Mouse (Mus musculus): ENCODE data around the gene Tmem242. TPM values are rescaled to one million over a fixed set of nuclear protein-coding genes. Genes with fewer than 3 reads are reported as not detected.

The Tmem242 gene
- polyA plus RNA-seq, 1 experiment from 2014 or later, result 84.3 TPM

DNA sequence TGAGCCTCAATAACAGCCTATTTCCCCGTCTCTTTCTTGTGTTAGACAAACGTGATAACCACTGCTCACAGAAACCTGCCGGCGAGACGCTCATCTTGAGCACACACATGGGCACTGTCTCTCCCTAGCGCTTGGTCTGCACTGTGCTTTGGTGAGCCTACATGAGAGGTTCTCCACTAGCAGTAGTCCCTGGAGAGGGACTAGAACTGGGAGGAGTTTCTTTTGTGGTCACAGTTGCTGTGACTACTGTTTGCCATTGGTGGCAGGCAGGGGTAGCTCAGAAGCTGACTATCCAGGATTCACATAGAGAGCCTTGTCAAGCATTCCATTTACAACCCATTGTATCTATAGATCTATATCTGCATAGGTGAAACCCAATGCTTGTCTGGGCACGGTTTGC lies 27.3 kb downstream of the Tmem242 start:
- TF ChIP-seq EP300 (IDR thresholded peaks at IDR 0.05) (no peak), CTCF (IDR thresholded peaks at IDR 0.05) (no peak)
- ATAC-seq, result no peak
- DNase-seq (ENCODE audit: low spot score), result no peak
- no peaks in the 10 kb centered on the region for H3K9me3 ChIP-seq (ENCODE audit: low read length)
- H3K4me2 ChIP-seq (replicated peaks; ENCODE audit: low read depth, low read length), result no peak overlapping the region
- H3K36me3 ChIP-seq (ENCODE audit: insufficient read depth, low read length), result no peaks in the 10 kb centered on the region
- no peak overlapping the region for H3K9ac ChIP-seq (replicated peaks; ENCODE audit: low read depth)
- 81% methylated on average over 7 of the region's 7 CpGs for WGBS
- H3K27ac ChIP-seq (ENCODE audit: low read length), result no peak overlapping the region
- no peaks in the 10 kb centered on the region for H3K27me3 ChIP-seq (replicated peaks; ENCODE audit: insufficient read depth, low read length)
- no peaks in the 10 kb centered on the region for H3K4me1 ChIP-seq (ENCODE audit: insufficient read depth, low read depth, low read length)
- no peak overlapping the region for H3K4me3 ChIP-seq (ENCODE audit: low read depth, low read length)

DNA sequence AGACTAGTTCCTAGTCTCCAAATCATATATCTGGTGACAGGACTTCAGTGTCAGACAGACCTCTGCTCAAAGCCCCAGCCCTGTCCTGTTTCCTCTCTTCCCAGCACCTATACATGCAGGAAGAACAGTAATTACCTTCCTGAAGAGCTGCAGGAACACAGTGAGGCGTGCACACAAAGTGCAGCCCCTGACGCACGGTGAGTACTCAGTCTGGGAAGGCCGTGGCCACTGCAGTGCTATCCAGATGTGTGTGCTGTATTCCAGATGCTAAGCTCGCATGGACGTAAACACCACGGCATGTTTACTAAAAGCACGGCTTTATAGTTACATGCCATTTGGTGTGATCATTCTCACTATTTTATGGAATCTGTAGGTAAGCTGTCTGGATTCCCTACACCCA lies 27.8 kb downstream of the Tmem242 start:
- DNase-seq (ENCODE audit: low spot score) (no peak), ATAC-seq (no peak)
- Histone ChIP-seq H3K9me3 (ENCODE audit: low read length) (no peaks in the 10 kb centered on the region), H3K27ac (ENCODE audit: low read length) (no peak overlapping the region), H3K9ac (replicated peaks; ENCODE audit: low read depth) (no peak overlapping the region), H3K4me2 (replicated peaks; ENCODE audit: low read depth, low read length) (no peak overlapping the region), H3K27me3 (replicated peaks; ENCODE audit: insufficient read depth, low read length) (no peaks in the 10 kb centered on the region), H3K36me3 (ENCODE audit: insufficient read depth, low read length) (no peaks in the 10 kb centered on the region), H3K4me1 (ENCODE audit: insufficient read depth, low read depth, low read length) (no peaks in the 10 kb centered on the region), H3K4me3 (ENCODE audit: low read depth, low read length) (no peak overlapping the region)
- TF ChIP-seq CTCF (IDR thresholded peaks at IDR 0.05) (no peak), EP300 (IDR thresholded peaks at IDR 0.05) (no peak)
- 92% methylated on average over 8 of the region's 8 CpGs for WGBS

DNA sequence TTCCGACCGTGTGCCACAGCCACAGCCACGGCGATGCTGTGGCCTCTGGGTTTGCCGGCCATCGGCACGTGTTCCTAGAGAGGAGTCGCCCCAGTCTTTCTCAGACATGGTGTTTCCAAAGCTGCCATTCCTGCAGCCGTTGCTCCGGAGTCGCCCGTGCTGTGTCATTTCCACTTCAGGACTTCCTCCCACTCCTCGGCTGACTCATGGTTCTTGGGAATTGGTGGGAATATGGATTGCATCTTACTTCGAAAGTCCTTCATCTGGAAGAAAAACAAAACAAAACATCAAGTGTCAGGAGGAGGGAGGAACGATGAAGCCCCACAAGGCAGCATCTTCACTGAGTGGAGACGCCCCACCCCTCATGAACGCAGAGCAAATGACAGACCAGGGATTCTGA lies 28.9 kb downstream of the Tmem242 start:
- ATAC-seq (no peak), DNase-seq (ENCODE audit: low spot score) (no peak)
- 84% methylated on average over 17 of the region's 17 CpGs for WGBS
- Histone ChIP-seq H3K4me2 (replicated peaks; ENCODE audit: low read depth, low read length) (no peak overlapping the region), H3K9me3 (ENCODE audit: low read length) (no peaks in the 10 kb centered on the region), H3K36me3 (ENCODE audit: insufficient read depth, low read length) (no peaks in the 10 kb centered on the region), H3K4me1 (ENCODE audit: insufficient read depth, low read depth, low read length) (no peaks in the 10 kb centered on the region), H3K27me3 (replicated peaks; ENCODE audit: insufficient read depth, low read length) (no peaks in the 10 kb centered on the region), H3K4me3 (ENCODE audit: low read depth, low read length) (no peak overlapping the region), H3K9ac (replicated peaks; ENCODE audit: low read depth) (no peak overlapping the region), H3K27ac (ENCODE audit: low read length) (no peak overlapping the region)
- TF ChIP-seq EP300 (IDR thresholded peaks at IDR 0.05) (no peak), CTCF (IDR thresholded peaks at IDR 0.05) (no peak)

DNA sequence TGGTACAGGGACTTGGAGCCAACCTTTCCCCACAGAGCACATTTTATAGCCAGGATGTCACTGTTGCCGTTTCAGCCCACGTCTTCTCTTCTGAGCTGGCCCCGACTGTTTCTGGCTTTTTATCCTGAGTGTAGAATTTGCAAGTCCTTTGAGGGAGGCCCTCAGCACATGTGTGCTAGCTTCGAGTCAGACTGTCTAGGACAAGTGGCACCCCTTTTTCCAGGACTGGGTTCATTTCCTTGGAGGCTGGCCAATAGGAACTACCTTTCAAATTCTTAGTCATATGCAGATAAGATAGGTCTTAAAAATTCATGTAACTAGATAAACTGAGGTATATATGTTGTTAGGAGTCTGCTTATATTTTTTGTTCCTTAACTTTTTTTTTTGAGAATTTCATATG lies 29.7 kb downstream of the Tmem242 start:
- WGBS, result 79% methylated on average over 4 of the region's 4 CpGs
- H3K36me3 ChIP-seq (ENCODE audit: insufficient read depth, low read length), result no peaks in the 10 kb centered on the region

DNA sequence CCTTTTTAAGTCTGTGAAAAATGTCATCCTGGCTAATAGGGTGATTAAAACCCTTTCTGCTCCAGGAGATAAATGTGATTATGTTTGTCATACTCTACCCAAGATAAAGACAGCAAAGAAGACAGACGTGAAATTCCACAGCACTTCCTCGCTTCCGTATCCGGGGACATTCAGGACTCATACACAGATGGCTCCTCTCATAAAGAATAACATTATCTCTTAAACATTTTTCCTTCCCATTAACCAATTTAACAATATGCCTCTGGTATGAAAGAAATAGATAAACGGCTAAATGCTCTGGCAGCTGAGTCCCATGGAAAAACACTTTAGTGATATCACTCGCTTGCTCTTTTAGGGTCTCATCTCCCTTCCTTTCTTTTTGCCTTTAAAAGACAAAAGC lies 33.0 kb downstream of the Tmem242 start:
- ATAC-seq, result no peak
- TF ChIP-seq EP300 (IDR thresholded peaks at IDR 0.05) (no peak), CTCF (IDR thresholded peaks at IDR 0.05) (no peak)
- Histone ChIP-seq H3K9ac (replicated peaks; ENCODE audit: low read depth) (no peak overlapping the region), H3K4me1 (ENCODE audit: insufficient read depth, low read depth, low read length) (no peaks in the 10 kb centered on the region), H3K36me3 (ENCODE audit: insufficient read depth, low read length) (no peaks in the 10 kb centered on the region), H3K4me2 (replicated peaks; ENCODE audit: low read depth, low read length) (no peak overlapping the region), H3K4me3 (ENCODE audit: low read depth, low read length) (no peak overlapping the region), H3K27ac (ENCODE audit: low read length) (no peak overlapping the region), H3K9me3 (ENCODE audit: low read length) (no peaks in the 10 kb centered on the region), H3K27me3 (replicated peaks; ENCODE audit: insufficient read depth, low read length) (no peaks in the 10 kb centered on the region)
- 45% methylated on average over 6 of the region's 6 CpGs for WGBS
- no peak for DNase-seq (ENCODE audit: low spot score)

More for the DNA sequence above, 29.7 kb downstream of the Tmem242 start:
- Histone ChIP-seq H3K9me3 (ENCODE audit: low read length) (no peaks in the 10 kb centered on the region), H3K27me3 (replicated peaks; ENCODE audit: insufficient read depth, low read length) (no peaks in the 10 kb centered on the region), H3K4me2 (replicated peaks; ENCODE audit: low read depth, low read length) (no peak overlapping the region), H3K4me3 (ENCODE audit: low read depth, low read length) (no peak overlapping the region), H3K27ac (ENCODE audit: low read length) (no peak overlapping the region), H3K4me1 (ENCODE audit: insufficient read depth, low read depth, low read length) (no peaks in the 10 kb centered on the region), H3K9ac (replicated peaks; ENCODE audit: low read depth) (no peak overlapping the region)
- ATAC-seq (no peak), DNase-seq (ENCODE audit: low spot score) (no peak)
- TF ChIP-seq CTCF (IDR thresholded peaks at IDR 0.05) (no peak), EP300 (IDR thresholded peaks at IDR 0.05) (no peak)

DNA sequence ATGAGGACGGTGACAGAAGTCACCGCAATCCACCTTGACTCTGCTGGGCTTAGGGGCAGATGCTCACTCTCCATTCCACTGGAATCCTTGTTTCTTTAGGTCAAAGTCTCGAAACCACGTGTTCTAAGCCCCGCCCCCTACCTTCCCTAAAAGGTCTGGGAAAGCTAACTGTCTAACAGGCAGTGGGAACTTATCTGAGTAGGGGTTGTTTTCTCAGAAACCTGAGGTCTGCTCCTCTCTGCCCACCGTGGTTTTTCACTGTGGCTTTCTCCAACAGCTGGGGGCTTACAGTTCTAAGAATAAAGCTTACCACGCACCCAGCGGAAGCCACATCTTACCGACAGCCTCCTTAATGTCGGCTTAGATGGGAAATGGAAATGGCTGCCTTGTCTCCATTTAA lies 33.5 kb downstream of the Tmem242 start:
- Histone ChIP-seq H3K4me3 (ENCODE audit: low read depth, low read length) (no peak overlapping the region), H3K36me3 (ENCODE audit: insufficient read depth, low read length) (no peaks in the 10 kb centered on the region), H3K4me1 (ENCODE audit: insufficient read depth, low read depth, low read length) (no peaks in the 10 kb centered on the region), H3K27me3 (replicated peaks; ENCODE audit: insufficient read depth, low read length) (no peaks in the 10 kb centered on the region), H3K9ac (replicated peaks; ENCODE audit: low read depth) (no peak overlapping the region), H3K9me3 (ENCODE audit: low read length) (no peaks in the 10 kb centered on the region), H3K27ac (ENCODE audit: low read length) (no peak overlapping the region), H3K4me2 (replicated peaks; ENCODE audit: low read depth, low read length) (no peak overlapping the region)
- DNase-seq (ENCODE audit: low spot score) (no peak), ATAC-seq (no peak)
- WGBS, result 26% methylated on average over 10 of the region's 10 CpGs
- TF ChIP-seq CTCF (IDR thresholded peaks at IDR 0.05), result no peak
- TF ChIP-seq EP300 (IDR thresholded peaks at IDR 0.05), result no peak

DNA sequence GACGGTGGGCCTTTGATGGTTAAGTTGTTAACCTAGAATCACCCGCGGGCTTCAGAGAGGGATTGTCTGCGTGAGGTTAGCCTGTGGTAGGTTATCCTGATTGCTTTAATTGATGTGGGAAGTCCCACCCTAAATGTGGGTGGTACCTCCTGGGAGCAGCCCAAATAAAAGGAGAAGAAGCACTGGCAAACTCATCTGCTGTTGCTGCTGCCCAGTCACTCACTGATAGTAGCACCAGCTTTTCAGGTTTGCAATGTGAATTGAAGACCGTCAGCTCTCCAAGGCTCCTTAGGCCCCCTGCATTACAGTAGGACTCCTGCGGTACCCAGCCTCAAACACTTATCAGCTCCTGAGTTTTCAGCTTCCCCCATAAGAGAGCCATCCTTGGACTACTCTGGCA lies 36.2 kb downstream of the Tmem242 start:
- Histone ChIP-seq H3K4me2 (replicated peaks; ENCODE audit: low read depth, low read length) (no peak overlapping the region), H3K9me3 (ENCODE audit: low read length) (no peaks in the 10 kb centered on the region), H3K9ac (replicated peaks; ENCODE audit: low read depth) (no peak overlapping the region), H3K27ac (ENCODE audit: low read length) (no peak overlapping the region), H3K4me1 (ENCODE audit: insufficient read depth, low read depth, low read length) (no peaks in the 10 kb centered on the region), H3K27me3 (replicated peaks; ENCODE audit: insufficient read depth, low read length) (no peaks in the 10 kb centered on the region), H3K4me3 (ENCODE audit: low read depth, low read length) (no peak overlapping the region), H3K36me3 (ENCODE audit: insufficient read depth, low read length) (no peaks in the 10 kb centered on the region)
- 86% methylated on average over 6 of the region's 6 CpGs for WGBS
- no peak for ATAC-seq
- no peak for DNase-seq (ENCODE audit: low spot score)
- no peak for TF ChIP-seq CTCF (IDR thresholded peaks at IDR 0.05)
- no peak for TF ChIP-seq EP300 (IDR thresholded peaks at IDR 0.05)

Measured in lung, postnatal 0 days (tissue).